Mouse (Mus musculus): ENCODE measurements at regions not wholly inside any gene's neighbourhood (a gene's known extent, or its start where the extent isn't known, plus 50 kb on each side); places are given as distances from the start of the nearest gene placed in this dataset.

- TF ChIP-seq POLR2A (IDR thresholded peaks at IDR 0.05; ENCODE audit: borderline replicate concordance, low read depth, low read length) (no peak), CTCF (IDR thresholded peaks at IDR 0.05; ENCODE audit: low read depth, low read length) (no peak)
These were observed 61.1 kb downstream of the Olfr267 start for GRCm38 (mm10) chr4:58726424-58726823.

Data from bone marrow macrophage, adult 2 months (primary cell).